Mouse (Mus musculus) inflammation-experienced regulatory T-cells, adult 6 months (primary cell): ENCODE measurements around the gene Mthfd1l. TPM values are rescaled to one million over a fixed set of nuclear protein-coding genes. Genes with fewer than 3 reads are reported as not detected.
A peak's percentile ranks its signal among the peaks of the same experiment; 100 is the strongest.
"Not testable (repeated sequence)": the region's sequence is repeated elsewhere in the genome, so short reads cannot be mapped to it uniquely, and the experiment has no call there.

Source experiments
- ATAC-seq: one replicate; pipeline ENCODE4 v1.8.0; 2017
- polyA plus RNA-seq, 3 experiments: library from polyadenylated mRNA; unstranded; fragments of 100-300 nt; shearing (Covaris generic); gene quantifications; one replicate each; pipeline ENCODE4 v1.2.1; 2017

Mthfd1l gene
- polyA plus RNA-seq, 3 experiments from 2014 or later: 13.2 to 17.9 (median 15.8) TPM

DNA sequence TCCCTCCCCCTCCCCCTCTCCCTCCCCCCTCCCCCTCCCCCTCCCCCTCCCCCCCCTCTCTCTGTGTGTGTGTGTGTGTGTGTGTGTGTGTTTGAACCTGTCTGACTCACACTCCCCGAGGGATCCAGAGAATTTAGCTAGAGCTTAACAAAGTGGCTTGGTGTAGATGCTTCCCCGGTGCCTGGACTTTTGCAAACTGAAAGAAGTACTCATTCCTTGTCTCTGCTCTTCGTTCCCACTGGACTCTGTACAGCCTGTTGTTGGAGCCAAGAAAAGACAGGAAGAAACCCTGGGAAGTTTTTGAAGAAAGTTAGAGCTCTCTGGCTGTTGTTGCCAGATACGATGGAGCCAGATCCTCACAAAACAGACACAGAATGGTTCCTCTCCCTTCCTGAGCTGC is 73.6 kb downstream of the Mthfd1l start:
- no peak for ATAC-seq

DNA sequence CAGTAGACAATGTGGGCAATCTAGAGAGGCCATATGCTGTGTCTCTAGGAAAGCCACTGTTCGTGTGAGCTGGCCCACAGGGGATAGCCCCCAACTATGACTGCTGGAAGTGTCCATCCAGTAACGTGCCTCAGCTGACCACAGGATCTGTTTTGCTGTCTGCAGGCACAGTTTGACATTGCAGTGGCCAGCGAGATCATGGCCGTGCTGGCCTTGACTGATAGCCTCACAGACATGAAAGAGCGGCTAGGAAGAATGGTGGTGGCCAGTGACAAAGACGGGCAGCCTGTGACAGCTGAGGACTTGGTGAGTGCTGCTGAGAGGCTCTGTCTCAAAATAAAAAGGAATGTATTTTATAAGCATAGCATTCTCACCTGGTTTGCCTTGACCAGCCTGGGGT is 74.7 kb downstream of the Mthfd1l start:
- no peak for ATAC-seq

DNA sequence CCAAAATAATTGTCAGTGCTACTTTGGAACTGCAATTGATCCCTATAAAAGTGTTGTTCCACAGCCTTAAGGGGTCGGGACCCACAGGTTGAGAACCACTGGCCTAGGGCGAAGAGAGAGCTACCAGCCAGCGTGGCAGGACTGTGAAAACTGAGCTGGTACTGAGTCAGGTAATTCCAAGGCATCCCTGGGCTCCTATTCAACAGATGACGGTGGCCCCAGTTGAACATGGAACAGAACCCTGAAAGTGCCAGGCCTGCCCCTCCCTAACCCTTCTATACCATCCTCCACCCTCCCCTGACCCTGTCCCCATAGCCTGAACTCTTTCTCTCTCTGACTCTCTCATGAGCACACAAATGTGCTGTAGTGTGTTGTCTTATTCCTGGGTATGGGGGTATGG is 77.3 kb downstream of the Mthfd1l start:
- no peak for ATAC-seq

DNA sequence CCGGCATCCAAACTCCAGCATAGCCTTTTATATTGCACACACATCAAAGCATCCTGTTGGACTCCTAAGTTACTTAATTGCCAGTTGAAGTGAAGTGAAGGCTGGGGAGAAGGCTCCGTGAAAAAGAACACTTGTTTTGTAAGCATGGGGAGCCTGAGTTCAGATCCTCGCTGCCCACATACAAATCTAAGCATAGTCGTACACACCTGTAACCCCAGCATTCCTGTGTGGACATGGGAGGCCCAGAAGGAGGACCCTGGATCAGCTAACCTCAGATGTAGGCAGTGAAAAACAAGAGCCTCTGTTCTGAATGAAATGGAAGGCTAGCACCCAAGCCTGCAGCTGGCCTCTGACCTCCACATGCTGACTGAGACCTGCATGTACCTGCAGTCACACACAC is 79.8 kb downstream of the Mthfd1l start:
- ATAC-seq: no peak

DNA sequence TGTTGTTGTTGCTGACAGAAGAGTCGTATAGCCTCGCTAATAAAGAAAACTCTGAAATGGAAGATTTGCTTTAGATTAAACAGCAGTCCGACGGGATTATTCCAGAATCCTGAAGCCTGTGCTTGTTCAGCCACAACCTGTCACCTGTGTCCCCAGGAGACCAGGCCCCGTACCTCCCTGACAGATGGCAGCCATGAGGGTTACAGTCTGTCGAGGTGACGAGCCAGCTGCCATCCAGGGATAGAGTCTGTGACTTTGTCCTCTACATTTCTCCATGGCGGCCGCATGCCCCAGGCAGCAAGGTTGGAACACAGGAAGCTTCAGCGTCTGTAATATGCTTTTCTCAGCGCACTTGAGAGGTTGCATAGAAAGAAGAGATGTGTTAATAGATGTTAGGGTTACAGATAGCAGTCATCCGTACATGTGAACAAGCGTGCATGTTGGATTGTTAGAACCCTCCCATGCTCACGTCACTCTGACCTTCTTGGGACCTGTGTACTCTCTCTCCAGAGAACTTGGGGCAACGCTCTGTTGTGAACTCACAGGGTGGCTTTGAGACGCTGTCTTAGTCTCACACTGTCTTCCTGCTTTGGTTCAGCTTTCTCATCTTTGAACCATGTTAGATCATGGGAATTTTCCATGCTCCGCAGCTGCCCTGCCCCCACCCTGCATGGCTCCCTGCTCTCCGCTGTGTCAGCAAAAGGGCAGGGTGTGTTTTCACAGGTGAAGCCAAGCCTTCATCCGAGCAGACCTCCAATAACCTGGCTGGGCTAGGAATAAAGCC is 80.6 kb downstream of the Mthfd1l start:
- no peak for ATAC-seq

DNA sequence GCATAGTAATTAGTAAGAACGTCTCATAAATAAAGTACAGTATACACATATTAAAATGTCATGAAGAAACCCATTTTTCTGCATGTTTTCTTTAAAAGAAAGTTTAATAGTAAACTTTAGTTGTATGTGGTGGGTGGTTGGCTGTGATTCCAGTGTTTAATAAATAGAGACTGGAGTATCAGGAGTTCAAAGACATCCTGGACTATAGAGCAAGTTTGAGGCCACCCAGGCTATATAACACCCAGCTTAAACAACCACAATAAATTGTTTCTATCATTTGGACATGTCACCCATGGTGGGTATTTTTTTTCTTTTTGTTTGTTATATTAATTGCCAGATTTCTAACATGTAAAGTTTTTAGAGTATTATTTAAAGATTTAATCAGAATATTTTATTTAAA is 81.7 kb downstream of the Mthfd1l start:
- no peak for ATAC-seq

DNA sequence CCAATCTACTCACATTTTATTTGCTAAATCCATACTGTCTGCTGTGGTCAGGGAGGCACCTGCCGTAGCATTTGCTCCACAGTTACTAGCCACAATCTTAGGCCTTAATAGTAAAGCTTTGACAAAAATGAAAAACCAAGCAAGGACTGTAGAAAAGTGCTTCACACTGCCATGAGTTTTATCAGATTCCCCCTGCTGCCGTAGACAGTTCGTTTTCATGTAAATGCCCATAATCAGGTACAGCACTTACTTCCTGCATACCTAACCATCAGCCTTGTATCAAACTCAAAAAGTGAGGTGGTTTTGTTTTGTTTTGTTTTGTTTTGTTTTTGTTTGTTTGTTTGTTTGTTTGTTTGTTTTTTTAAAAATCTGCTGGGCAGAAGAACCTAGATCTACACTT is 84.5 kb downstream of the Mthfd1l start:
- no peak for ATAC-seq

DNA sequence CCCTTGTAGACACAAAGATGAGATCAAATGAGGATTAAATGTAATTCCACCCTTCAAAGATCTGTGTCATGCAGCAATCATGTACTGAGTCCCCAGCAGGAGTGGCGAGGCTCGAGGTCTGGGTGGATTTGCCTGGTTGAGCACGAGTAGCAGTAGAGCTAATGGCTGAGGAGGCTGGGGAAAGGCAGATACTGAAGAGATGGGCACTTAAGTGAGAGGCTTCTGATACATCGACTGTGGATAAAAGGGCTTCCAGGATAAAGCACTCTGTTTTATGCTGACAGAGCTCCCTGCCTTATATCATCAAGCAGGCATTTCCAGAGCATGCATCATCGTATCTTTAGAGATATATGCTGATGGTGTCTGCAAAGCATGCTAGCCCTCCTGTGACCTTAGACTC is 84.9 kb downstream of the Mthfd1l start:
- no peak for ATAC-seq

DNA sequence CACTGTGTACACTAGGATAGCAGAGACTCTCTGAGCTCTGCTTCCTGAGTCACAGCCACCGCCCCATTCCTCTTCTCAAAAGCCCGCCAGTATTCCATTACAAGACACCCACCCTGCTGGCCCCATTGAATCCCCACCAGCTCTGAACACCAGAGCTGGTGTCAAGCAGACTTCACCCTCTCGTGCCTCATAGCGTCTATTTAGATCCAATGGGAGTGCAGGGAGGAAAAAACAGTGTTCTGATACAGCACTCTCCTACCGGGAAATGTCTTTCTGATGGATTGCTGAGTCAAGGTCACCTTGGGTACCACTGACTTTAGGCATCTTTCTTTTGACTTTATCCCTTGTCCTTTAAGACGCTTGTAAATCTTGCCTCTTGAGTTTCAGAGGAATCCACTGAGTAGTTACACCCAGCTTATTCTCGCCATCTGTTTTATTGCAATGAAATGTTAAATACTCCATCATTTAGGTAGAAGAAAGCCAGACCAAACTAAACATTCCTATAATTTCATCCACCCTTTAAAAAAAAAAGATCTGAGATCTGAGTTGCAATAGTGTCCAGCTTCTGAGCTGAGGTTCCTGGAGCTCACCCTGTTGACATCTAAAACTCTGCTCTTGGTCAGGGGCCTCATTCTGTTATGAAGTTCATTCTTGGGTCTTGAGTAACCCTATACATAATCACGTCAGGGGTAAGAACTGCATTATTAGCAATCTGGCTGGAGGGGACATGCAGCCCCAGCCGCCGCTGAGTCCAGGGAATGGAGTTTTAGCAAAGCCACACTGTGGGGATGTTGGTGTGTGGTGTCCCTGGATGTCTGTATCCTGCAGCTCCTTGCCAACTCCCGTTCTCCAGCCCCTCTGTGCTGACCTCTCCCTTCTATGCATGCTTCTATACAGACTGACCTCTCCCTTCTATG is 88.4 kb downstream of the Mthfd1l start:
- ATAC-seq: no peak

DNA sequence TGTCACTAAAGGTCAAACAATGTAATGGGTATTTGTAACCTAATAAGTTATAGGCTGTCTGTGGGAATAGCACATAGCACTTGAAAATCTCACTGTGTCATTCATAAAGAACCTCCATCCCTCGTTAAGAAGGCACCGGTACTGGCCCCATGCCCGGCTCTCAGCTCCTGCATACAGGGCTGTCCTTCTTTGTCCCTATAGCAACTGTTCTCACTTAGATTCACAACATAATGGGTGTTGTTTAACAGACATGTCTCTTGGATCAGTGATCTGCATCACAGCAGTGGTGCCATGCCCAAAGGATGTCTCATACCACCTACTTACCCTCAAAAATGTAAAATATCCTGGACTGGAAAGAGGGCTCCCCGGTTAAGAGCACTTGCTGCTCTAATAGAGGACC is 90.6 kb downstream of the Mthfd1l start:
- ATAC-seq: no peak

DNA sequence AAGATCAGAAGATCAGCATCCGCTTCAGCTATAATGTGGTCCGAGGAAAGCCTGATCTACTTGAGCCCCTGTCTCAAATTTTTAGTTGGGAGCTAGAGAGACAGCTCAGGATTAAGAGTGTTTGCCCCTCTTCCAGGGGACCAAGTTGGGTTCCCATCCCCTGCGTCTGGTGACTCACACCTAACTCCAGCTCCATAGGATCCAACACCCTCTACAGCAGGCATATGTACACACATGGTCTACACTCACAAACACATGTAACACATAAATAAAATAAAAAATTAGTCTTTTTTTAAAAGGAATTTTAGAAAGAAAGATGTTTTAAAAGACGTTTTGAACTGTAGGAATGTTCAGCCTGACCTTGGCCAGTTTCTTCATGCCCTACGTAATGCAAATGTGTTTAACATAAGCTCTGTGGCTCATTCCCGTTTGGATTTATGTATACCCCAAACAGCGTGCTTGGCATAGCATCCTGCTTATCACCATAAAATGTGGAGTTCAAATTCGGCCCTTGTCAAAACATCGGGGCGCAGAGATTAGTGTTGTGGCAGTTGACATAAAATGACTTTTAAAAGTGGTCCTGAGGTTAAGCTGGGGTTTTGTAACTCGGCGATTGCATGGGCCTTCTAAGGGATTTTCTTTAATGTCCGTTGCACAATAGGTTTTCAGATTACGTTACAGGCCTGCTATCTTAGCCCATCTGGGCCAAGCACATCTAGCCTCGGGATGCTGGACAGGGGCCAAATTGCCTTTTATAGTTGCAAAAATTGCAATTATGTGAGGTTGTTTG is 92.6 kb downstream of the Mthfd1l start:
- ATAC-seq: no peak

DNA sequence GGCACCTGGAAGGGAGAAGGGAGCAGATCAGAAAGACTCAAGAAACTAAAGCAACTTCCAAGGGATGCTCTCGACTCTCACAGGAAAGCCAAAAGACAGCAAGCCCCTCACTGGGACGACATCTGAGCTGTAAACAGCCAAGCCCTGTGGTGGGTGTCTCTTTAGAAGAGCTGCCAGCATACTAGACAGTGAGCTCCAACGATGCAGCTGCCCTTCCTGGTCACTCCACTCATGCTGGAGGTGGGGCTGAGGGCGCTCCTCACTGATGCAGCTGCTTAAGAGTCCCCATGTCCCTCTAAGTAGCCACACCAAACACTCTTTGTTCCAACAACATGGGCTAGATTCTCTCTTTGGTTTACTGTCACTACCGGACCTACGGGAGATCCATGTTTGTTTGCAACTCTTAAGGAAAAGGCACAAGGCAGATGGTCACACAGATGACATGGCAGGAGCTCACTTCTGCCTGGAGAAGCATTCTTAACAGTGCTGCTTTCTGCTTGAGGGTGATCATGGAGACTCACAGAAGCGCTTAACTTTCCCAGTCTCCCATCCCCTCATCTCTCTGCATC is 96.4 kb downstream of the Mthfd1l start:
- ATAC-seq: no peak

DNA sequence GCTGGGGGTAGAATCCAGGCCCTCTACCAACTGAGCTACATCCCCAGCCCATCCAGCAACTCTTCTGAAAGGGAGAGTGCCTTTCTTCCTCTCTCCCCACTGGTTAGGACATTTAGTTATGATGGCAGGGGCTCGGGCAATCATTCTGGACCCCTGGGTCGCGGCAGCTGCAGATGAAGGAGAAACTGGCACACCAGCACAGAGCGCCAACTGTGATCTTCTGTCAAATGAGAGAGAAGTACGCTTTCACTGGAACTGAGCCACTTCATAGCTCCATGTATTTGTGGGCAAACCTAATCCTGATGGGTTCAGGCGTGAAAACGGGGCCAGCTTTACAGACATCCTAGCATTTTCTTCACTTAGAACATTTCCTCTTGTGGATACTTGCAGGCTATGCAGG is 97.1 kb downstream of the Mthfd1l start:
- ATAC-seq: no peak

DNA sequence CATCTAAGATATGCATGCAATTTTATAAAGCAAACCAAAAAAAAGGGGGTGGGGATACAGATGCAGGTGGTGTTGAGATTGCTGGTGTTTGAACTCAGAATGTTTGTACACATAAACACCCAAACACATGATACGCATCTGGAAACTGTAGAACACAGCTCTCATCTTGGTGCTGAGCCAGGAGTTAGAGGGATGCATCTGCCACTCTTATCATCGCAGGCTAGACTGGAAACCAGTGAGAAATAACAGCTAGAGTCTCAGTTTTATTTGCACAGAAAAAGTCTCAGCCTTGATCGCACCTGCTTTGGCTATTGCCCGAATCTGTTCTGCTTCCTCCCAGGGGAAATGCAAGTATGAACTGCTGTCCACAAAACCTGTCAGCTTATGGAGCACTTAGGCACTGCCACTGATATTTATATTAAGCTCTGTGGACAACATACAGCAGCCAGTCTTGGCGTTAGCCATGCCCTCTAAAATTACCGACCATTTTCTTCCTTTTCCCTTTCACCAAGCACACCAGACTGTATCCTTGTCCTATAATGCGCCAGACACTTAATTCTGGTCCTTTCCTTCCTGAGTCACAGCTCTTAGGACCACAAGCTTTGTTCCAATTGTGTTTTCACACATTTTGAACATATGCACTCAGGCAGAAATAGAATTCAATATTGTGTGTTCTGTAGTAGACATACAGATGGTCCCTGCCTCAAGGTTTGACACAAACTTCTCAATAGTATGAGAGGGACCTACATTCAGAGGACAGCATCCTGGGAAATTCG is 98.3 kb downstream of the Mthfd1l start:
- no peak for ATAC-seq

DNA sequence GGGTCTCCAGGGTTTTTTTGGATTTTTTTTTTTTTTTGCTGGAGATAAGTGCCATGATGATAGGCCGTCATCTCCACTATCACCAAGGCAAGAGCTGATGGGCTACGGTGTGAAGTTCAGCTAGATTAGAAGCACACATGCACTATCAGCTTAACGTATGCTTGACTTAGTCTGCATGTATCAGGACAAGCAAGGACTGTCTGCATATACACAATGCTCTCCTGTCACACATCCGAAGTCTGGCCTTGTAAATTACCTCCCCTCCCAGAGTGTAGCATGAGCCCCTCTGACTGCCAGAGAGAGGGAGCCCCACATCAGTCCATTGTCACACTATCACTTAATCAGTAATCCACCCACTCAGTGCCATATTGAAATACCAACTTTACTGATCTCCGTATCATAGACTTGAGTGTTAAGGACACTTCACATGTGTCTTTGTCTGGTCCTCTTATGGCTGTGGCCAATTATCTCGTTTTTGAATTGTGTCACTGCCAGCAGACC is 99.0 kb downstream of the Mthfd1l start:
- ATAC-seq: no peak

DNA sequence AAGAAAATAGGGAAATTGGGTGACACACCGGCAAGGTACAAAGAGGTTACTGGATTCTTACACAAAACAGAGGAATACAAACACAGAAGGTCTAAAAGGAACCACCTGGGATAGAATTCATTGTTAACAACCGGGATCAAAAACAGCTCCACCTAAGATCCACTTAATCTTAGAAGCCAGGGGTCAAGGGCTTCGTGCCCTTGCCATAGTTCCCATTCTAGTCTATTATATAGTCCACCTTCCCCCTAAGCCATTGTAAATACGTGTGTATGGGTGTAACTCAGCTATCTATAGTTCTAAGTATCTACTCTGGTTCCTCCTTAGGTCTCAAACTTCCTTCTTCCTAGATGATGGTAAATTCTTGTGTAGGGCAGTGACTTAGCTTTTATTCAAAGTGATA is 99.6 kb downstream of the Mthfd1l start:
- not testable (repeated sequence) for ATAC-seq

DNA sequence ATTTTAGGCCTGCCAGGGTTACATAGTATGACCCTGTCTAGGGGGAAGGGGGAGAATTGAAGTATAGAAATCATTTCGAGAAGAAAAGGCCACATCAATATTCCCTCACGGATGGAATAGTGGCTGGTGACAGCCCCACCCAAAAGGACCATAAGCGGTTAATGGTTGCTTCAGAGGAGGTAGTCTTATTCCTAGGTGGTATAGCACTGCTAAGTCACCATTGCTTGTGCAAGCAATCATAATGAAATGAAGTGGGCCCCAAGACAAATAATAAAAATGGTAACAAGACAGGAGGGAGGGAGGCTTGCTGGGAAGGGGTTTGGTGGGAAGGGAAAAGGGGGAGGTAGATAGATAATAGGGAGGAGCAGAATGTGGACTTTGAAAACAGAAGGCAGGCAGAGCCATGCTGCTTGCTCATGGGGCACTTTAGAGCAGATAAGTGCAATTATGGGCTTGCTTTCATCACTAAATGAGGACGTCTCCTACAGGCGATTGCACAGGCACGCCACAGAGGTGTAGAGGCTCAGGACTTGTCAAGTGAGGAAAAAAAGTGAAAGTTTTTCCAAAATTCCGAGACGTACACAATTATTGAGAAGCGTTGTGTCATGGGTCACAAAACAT is 105.4 kb downstream of the Mthfd1l start:
- no peak for ATAC-seq

DNA sequence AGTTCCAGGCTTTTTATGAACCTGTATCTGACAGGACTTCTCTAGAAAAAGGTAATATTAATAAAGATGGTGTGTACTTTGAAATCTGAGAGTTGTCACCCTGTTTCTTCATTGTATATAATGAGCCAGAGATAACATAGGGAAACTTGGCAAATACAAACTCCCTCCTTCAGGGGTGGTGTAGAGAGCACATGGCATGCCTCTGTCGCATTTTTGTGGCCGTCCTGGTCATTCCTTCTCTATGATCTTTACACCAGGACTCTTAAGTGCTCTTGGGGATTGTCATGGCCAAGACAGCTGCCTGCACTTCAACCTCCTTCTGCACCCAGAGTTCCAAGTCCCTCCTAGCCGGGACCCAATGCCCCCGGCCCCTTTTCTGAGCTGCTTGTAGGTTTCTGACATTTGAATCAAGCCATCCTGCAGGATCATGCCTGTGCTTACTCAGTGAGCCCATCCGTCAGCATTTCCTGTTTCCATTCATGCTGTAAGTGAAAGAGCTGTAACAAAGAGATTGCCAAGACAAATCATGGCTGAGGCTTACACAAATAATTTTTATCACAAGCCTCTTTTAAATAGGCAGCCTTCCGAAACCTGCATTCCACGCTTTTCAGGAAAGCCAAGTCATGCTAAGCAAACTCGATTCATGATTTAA is 106.2 kb downstream of the Mthfd1l start:
- ATAC-seq: peak; percentile 51

DNA sequence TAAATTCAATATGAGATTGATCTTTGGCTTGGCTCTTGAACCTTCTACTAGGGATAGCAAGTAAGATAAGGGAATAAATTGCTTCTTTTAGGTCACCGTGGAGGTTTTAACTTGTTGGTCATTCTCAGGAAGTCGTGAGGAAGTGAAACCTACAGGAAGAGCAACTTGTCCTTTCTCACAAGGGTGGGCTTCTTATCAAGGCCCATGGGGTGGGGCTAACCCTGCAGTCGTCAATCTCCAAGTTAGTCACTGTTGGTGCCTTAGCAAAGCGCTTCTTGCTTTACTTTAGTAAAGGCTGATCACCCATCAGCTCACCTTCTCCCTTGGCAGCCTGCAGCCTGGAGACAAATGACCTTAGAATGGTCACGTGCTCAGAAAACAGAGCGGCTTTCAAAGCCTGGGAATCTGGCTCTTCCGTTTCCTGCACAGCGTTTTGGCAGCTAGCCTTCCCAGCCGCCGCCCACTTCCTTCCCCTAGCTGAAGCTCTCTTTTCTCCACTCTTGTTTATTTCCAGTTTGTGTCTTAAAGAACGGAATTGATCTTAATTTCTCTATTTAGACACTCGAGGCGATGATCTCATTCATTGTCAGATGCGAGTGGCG is 106.8 kb downstream of the Mthfd1l start:
- ATAC-seq: peak; percentile 78

DNA sequence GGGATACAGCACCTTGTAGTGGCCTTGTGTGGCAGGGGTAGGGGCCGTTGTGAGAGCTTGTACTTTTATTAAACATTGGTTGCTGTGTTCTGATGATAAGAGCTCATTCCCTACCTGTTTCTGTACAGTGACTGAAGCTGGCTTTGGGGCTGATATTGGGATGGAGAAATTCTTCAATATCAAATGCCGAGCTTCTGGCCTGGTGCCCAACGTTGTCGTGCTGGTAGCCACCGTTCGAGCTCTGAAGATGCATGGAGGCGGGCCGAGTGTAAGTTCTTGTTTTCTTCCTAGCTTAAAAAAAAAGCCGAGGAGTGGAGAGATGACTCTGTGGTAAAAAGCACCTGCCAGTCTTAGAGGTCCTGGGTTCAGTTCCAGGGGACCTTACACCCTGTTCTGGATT is 110.7 kb downstream of the Mthfd1l start:
- no peak for ATAC-seq
